Mouse (Mus musculus) hindbrain, embryonic 13.5 days (tissue): Measurements from ENCODE around the gene AL607142.1. TPM values are rescaled to one million over a fixed set of nuclear protein-coding genes. Genes with fewer than 3 reads are reported as not detected.

Experiments used
- ATAC-seq: fragments of 200-750 bp; cut with Nextera tagmentation; 2 replicates; pipeline ENCODE4 v1.8.0; 2017; ENCODE audit warnings: moderate TSS enrichment; ENCODE audit not compliant: low FRiP score
- H3K27ac ChIP-seq: fragments of 300-500 bp; sonication (generic); 2 replicates; pipeline ENCODE4 v1.5.1; 2015; ENCODE audit warnings: inconsistent platforms, mild to moderate bottlenecking, moderate library complexity
- H3K27me3 ChIP-seq: fragments of 300-500 bp; sonication (generic); 2 replicates; pipeline ENCODE4 v1.6.1; 2015; ENCODE audit warnings: mild to moderate bottlenecking, inconsistent platforms
- H3K36me3 ChIP-seq: fragments of 300-500 bp; sonication (generic); 2 replicates; pipeline ENCODE4 v1.6.1; 2015; ENCODE audit warnings: mild to moderate bottlenecking, inconsistent platforms
- H3K4me1 ChIP-seq: fragments of 300-500 bp; sonication (generic); replicated peaks from 2 replicates; pipeline ENCODE4 v1.6.1; 2015; ENCODE audit warnings: inconsistent platforms
- H3K4me2 ChIP-seq: fragments of 300-500 bp; sonication (generic); 2 replicates; pipeline ENCODE4 v1.6.1; 2015; ENCODE audit warnings: inconsistent platforms, mild to moderate bottlenecking, moderate library complexity
- H3K4me3 ChIP-seq: fragments of 300-500 bp; sonication (generic); 2 replicates; pipeline ENCODE4 v1.5.1; 2015; ENCODE audit warnings: mild to moderate bottlenecking, inconsistent platforms
- H3K9ac ChIP-seq: fragments of 300-500 bp; sonication (generic); 2 replicates; pipeline ENCODE4 v1.6.1; 2015; ENCODE audit warnings: mild to moderate bottlenecking, inconsistent platforms
- H3K9me3 ChIP-seq: fragments of 300-500 bp; sonication (generic); 2 replicates; pipeline ENCODE4 v1.6.1; 2016; ENCODE audit warnings: inconsistent platforms
- whole genome bisulfite sequencing: fragments of 180-500 bp; shearing (Covaris S2); methylation state at CpG from one replicate; pipeline ENCODE4 v1.1.7; 2015; 5-methylcytosine and 5-hydroxymethylcytosine counted together
- polyA plus RNA-seq: library from polyadenylated mRNA; unstranded; fragments of >200 nt; fragmentation: Nextera tagmentation; extraction: Ambion mirVana; gene quantifications from 2 replicates; pipeline ENCODE4 v1.2.1, GENCODE M21; 2015

AL607142.1 gene
- not detected in 2 replicates for polyA plus RNA-seq

- Histone ChIP-seq H3K9ac (no peak within 1 kb of the TSS), H3K27ac (no peak within 1 kb of the TSS), H3K4me3 (no peak within 1 kb of the TSS), H3K9me3 (no peaks in the 10 kb centered on the region), H3K36me3 (no peaks in the 10 kb centered on the region), H3K4me1 (peaks cover 7% of the 10 kb centered on the region), H3K27me3 (no peaks in the 10 kb centered on the region), H3K4me2 (no peak within 1 kb of the TSS)
- ATAC-seq: no peak
- WGBS: 95% methylated on average over 10 of the region's 10 CpGs
Measured at GRCm38 (mm10) chr4:120064696-120065095, at the start of gene AL607142.1. TSS of gene AL607142.1 (plus strand) at chr4:120064996.

- no peak for ATAC-seq
- 86% methylated on average over 5 of the region's 5 CpGs for WGBS
Measured at GRCm38 (mm10) chr4:120018426-120018825, 46.4 kb upstream of the AL607142.1 start.

GRCm38 (mm10) chr4:120022392-120022791 lies 42.4 kb upstream of the AL607142.1 start:
- Histone ChIP-seq H3K36me3 (no peaks in the 10 kb centered on the region), H3K9ac (no peak overlapping the region), H3K27ac (no peak overlapping the region), H3K9me3 (no peaks in the 10 kb centered on the region), H3K4me3 (no peak overlapping the region), H3K27me3 (no peaks in the 10 kb centered on the region), H3K4me2 (no peak overlapping the region), H3K4me1 (peaks cover 7% of the 10 kb centered on the region; the same call in 1 of the 2 replicates)
- WGBS: 65% methylated on average over 3 of the region's 3 CpGs
- ATAC-seq: no peak

More at GRCm38 (mm10) chr4:120018426-120018825, 46.4 kb upstream of the AL607142.1 start:
- H3K36me3 ChIP-seq: no peaks in the 10 kb centered on the region
- H3K27ac ChIP-seq: no peak overlapping the region
- no peaks in the 10 kb centered on the region for H3K9me3 ChIP-seq
- H3K9ac ChIP-seq: no peak overlapping the region
- H3K4me1 ChIP-seq: no peaks in the 10 kb centered on the region
- no peaks in the 10 kb centered on the region for H3K27me3 ChIP-seq
- no peak overlapping the region for H3K4me3 ChIP-seq
- no peak overlapping the region for H3K4me2 ChIP-seq

GRCm38 (mm10) chr4:120023221-120023840 lies 41.5 kb upstream of the AL607142.1 start:
- Histone ChIP-seq H3K4me2 (no peak overlapping the region), H3K27me3 (0 out of 2 replicates have a peak, but pooled peaks cover 5% of the 10 kb centered on the region), H3K4me3 (no peak overlapping the region), H3K9me3 (no peaks in the 10 kb centered on the region), H3K27ac (no peak overlapping the region), H3K36me3 (no peaks in the 10 kb centered on the region), H3K4me1 (peaks cover 7% of the 10 kb centered on the region; the same call in 1 of the 2 replicates), H3K9ac (no peak overlapping the region)
- 92% methylated on average over 4 of the region's 4 CpGs for WGBS
- no peak for ATAC-seq

- Histone ChIP-seq H3K27ac (peak overlapping the region; percentile 18; the same call in 1 of the 2 replicates), H3K9me3 (no peaks in the 10 kb centered on the region), H3K9ac (no peak overlapping the region), H3K4me3 (no peak overlapping the region), H3K4me2 (no peak overlapping the region), H3K4me1 (peaks cover 7% of the 10 kb centered on the region; the same call in 1 of the 2 replicates), H3K27me3 (0 out of 2 replicates have a peak, but pooled peaks cover 5% of the 10 kb centered on the region), H3K36me3 (no peaks in the 10 kb centered on the region)
- ATAC-seq: peak; percentile 36; the same call in 1 of the 2 replicates
- 51% methylated on average over 10 of the region's 10 CpGs for WGBS
Measured at GRCm38 (mm10) chr4:120024071-120024470, 40.7 kb upstream of the AL607142.1 start.

- peaks cover 13% of the 10 kb centered on the region for H3K4me1 ChIP-seq
- 90% methylated on average over 1 of the region's 1 CpGs for WGBS
- H3K4me3 ChIP-seq: no peak overlapping the region
- no peak overlapping the region for H3K9ac ChIP-seq
- no peak overlapping the region for H3K27ac ChIP-seq
- no peaks in the 10 kb centered on the region for H3K36me3 ChIP-seq
- H3K27me3 ChIP-seq: peaks cover 35% of the 10 kb centered on the region
- H3K9me3 ChIP-seq: no peaks in the 10 kb centered on the region
- no peak for ATAC-seq
- H3K4me2 ChIP-seq: no peak overlapping the region
Measured at GRCm38 (mm10) chr4:120027671-120028070, 37.1 kb upstream of the AL607142.1 start.

- ATAC-seq: no peak
- no peaks in the 10 kb centered on the region for H3K9me3 ChIP-seq
- no peak overlapping the region for H3K4me3 ChIP-seq
- no peak overlapping the region for H3K4me2 ChIP-seq
- H3K36me3 ChIP-seq: no peaks in the 10 kb centered on the region
- peaks cover 17% of the 10 kb centered on the region for H3K4me1 ChIP-seq
- H3K27me3 ChIP-seq: peaks cover 58% of the 10 kb centered on the region
- no peak overlapping the region for H3K9ac ChIP-seq
- WGBS: 75% methylated on average over 1 of the region's 1 CpGs
- no peak overlapping the region for H3K27ac ChIP-seq
Measured at GRCm38 (mm10) chr4:120029937-120030336, 34.9 kb upstream of the AL607142.1 start.

GRCm38 (mm10) chr4:120032320-120032983 lies 32.3 kb upstream of the AL607142.1 start:
- Histone ChIP-seq H3K4me3 (peak overlapping the region; percentile 63), H3K9me3 (no peaks in the 10 kb centered on the region), H3K4me1 (peaks cover 28% of the 10 kb centered on the region), H3K27me3 (peaks cover 73% of the 10 kb centered on the region), H3K36me3 (no peaks in the 10 kb centered on the region), H3K27ac (peak overlapping the region; percentile 70), H3K9ac (peak overlapping the region; percentile 82), H3K4me2 (peak overlapping the region; percentile 92)
- peak; percentile 77 for ATAC-seq
- WGBS: under 1% methylated on average over 51 of the region's 70 CpGs

GRCm38 (mm10) chr4:120032984-120033355 lies 31.8 kb upstream of the AL607142.1 start:
- H3K36me3 ChIP-seq: no peaks in the 10 kb centered on the region
- ATAC-seq: peak; percentile 34
- H3K4me3 ChIP-seq: peak overlapping the region; percentile 63
- H3K9ac ChIP-seq: peak overlapping the region; percentile 82
- H3K4me2 ChIP-seq: peak overlapping the region; percentile 92
- H3K9me3 ChIP-seq: no peaks in the 10 kb centered on the region
- peaks cover 28% of the 10 kb centered on the region for H3K4me1 ChIP-seq
- peaks cover 71% of the 10 kb centered on the region for H3K27me3 ChIP-seq
- peak overlapping the region; percentile 70 for H3K27ac ChIP-seq
- under 1% methylated on average over 36 of the region's 38 CpGs for WGBS

GRCm38 (mm10) chr4:120036294-120036693 lies 28.5 kb upstream of the AL607142.1 start:
- no peak overlapping the region for H3K27ac ChIP-seq
- H3K4me2 ChIP-seq: no peak overlapping the region
- WGBS: 88% methylated on average over 4 of the region's 4 CpGs

GRCm38 (mm10) chr4:120037007-120037406 lies 27.8 kb upstream of the AL607142.1 start:
- peaks cover 53% of the 10 kb centered on the region for H3K27me3 ChIP-seq
- WGBS: 58% methylated on average over 7 of the region's 7 CpGs
- H3K4me3 ChIP-seq: no peak overlapping the region
- H3K9me3 ChIP-seq: no peaks in the 10 kb centered on the region
- H3K4me2 ChIP-seq: no peak overlapping the region
- H3K36me3 ChIP-seq: no peaks in the 10 kb centered on the region
- H3K4me1 ChIP-seq: peaks cover 27% of the 10 kb centered on the region
- no peak for ATAC-seq
- no peak overlapping the region for H3K27ac ChIP-seq
- H3K9ac ChIP-seq: no peak overlapping the region

More at GRCm38 (mm10) chr4:120036294-120036693, 28.5 kb upstream of the AL607142.1 start:
- Histone ChIP-seq H3K36me3 (no peaks in the 10 kb centered on the region), H3K4me1 (peaks cover 28% of the 10 kb centered on the region), H3K27me3 (peaks cover 60% of the 10 kb centered on the region), H3K9ac (no peak overlapping the region), H3K9me3 (no peaks in the 10 kb centered on the region), H3K4me3 (no peak overlapping the region)
- no peak for ATAC-seq

GRCm38 (mm10) chr4:120041520-120041919 lies 23.3 kb upstream of the AL607142.1 start:
- 82% methylated on average over 2 of the region's 2 CpGs for WGBS
- ATAC-seq: no peak

More at GRCm38 (mm10) chr4:120041520-120041919, 23.3 kb upstream of the AL607142.1 start:
- no peak overlapping the region for H3K4me3 ChIP-seq
- no peak overlapping the region for H3K27ac ChIP-seq
- no peaks in the 10 kb centered on the region for H3K9me3 ChIP-seq
- no peaks in the 10 kb centered on the region for H3K36me3 ChIP-seq
- no peak overlapping the region for H3K9ac ChIP-seq
- H3K27me3 ChIP-seq: peaks cover 15% of the 10 kb centered on the region
- no peaks in the 10 kb centered on the region; the same call in 1 of the 2 replicates for H3K4me1 ChIP-seq
- H3K4me2 ChIP-seq: no peak overlapping the region
